Mouse (Mus musculus) neural tube, embryonic 11.5 days (tissue): ENCODE data around the gene Atad3a. TPM values are rescaled to one million over a fixed set of nuclear protein-coding genes. Genes with fewer than 3 reads are reported as not detected.
"Not testable (repeated sequence)": the region's sequence is repeated elsewhere in the genome, so short reads cannot be mapped to it uniquely, and the experiment has no call there.

Experiments
- ATAC-seq: fragments of 200-750 bp; cut with Nextera tagmentation; 2 replicates; pipeline ENCODE4 v1.8.0; 2017; ENCODE audit warnings: moderate number of reproducible peaks, mild to moderate bottlenecking, moderate TSS enrichment, moderate library complexity; ENCODE audit not compliant: insufficient read depth, low FRiP score, low TSS enrichment
- DNase-seq: peaks from one replicate; pipeline ENCODE4 v3.0.0-alpha.2; 2015; ENCODE audit warnings: low spot score
- H3K27ac ChIP-seq: fragments of 300-500 bp; sonication (generic); 2 replicates; pipeline ENCODE4 v1.5.1; 2014; ENCODE audit warnings: low read depth, mild to moderate bottlenecking, low read length
- H3K27me3 ChIP-seq: fragments of 300-500 bp; sonication (generic); 2 replicates; pipeline ENCODE4 v1.6.1; 2014; ENCODE audit warnings: mild to moderate bottlenecking, low read length, mixed read lengths; ENCODE audit not compliant: control insufficient read depth, insufficient read depth
- H3K36me3 ChIP-seq: fragments of 300-500 bp; sonication (generic); 2 replicates; pipeline ENCODE4 v1.6.1; 2014; ENCODE audit warnings: mild to moderate bottlenecking, low read length, moderate library complexity, mixed read lengths; ENCODE audit not compliant: control insufficient read depth, insufficient read depth
- H3K4me1 ChIP-seq: fragments of 300-500 bp; sonication (generic); 2 replicates; pipeline ENCODE4 v1.6.1; 2014; ENCODE audit warnings: low read length, mixed read lengths; ENCODE audit not compliant: control insufficient read depth, insufficient read depth
- H3K4me2 ChIP-seq: fragments of 300-500 bp; sonication (generic); 2 replicates; pipeline ENCODE4 v1.6.1; 2014; ENCODE audit warnings: low read depth, mild to moderate bottlenecking, moderate library complexity
- H3K4me3 ChIP-seq: fragments of 300-500 bp; sonication (generic); 2 replicates; pipeline ENCODE4 v1.5.1; 2014; ENCODE audit warnings: low read depth, low read length
- H3K9ac ChIP-seq: fragments of 300-500 bp; sonication (generic); 2 replicates; pipeline ENCODE4 v1.6.1; 2014; ENCODE audit warnings: mild to moderate bottlenecking, low read length
- H3K9me3 ChIP-seq: fragments of 300-500 bp; sonication (generic); 2 replicates; pipeline ENCODE4 v1.6.1; 2016; ENCODE audit warnings: low read length; ENCODE audit not compliant: control insufficient read depth
- WGBS: fragments of 180-500 bp; shearing (Covaris S2); extraction: QIAGEN DNeasy Blood & Tissue Kit; methylation state at CpG from one replicate; pipeline ENCODE4 v1.1.7; 2014; 5-methylcytosine and 5-hydroxymethylcytosine counted together
- polyA plus RNA-seq: library from polyadenylated mRNA; unstranded; fragments of >200 nt; fragmentation: Nextera tagmentation; extraction: Ambion mirVana; gene quantifications from 2 replicates; pipeline ENCODE4 v1.2.1, GENCODE M21; 2014

Atad3a gene
- polyA plus RNA-seq, 1 experiment from 2014 or later, result 101 TPM

DNA sequence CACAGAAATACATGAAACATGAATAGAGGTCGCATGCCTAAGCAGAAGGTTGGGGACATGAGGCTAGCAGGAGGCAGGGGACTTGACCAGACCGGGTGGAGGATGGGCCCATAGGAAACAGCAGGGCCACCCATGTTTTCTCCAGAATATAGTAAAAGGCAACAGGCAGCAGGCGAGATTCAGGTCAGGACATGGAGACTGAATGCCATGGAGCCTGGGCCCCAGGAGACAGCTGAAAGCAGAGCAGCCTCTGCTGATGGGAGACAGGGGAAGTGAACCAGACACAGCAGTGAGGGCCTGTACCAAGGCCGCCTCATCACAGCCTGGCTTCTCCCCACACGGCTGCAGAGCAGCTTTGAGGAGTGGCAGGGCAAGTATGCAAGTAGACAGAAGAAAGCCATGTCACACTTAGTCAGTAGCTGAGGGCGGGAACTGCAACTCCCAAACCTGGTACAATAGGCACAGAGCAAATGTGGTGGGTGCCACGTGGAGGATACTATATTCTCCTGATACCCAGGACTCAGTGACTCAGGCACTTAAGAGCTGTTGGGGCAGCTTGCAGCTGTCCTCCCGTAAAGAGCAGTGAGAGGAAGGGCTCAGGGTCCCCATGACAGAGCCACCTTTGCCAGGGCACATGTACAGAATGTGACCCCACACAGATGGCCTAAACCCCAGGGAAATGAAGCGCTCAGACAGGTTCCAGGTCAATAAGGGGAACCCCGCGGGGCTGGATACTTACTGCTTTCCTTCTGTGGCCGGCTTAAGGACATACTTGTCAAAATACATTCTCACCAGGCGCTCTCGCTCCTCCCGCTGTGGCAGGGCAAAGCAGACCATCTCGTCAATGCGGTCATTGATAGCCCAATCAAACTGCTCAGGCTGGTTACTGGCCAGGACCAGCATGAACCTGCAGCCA lies 14.1 kb downstream of the Atad3a start:
- WGBS, result 90% methylated on average over 17 of the region's 17 CpGs
- Histone ChIP-seq H3K27ac (no peak overlapping the region), H3K4me3 (no peak overlapping the region), H3K9me3 (no peaks in the 10 kb centered on the region), H3K9ac (no peak overlapping the region), H3K4me1 (no peaks in the 10 kb centered on the region), H3K4me2 (no peak overlapping the region), H3K27me3 (no peaks in the 10 kb centered on the region), H3K36me3 (peaks cover 21% of the 10 kb centered on the region)
- ATAC-seq (no peak), DNase-seq (no peak)

DNA sequence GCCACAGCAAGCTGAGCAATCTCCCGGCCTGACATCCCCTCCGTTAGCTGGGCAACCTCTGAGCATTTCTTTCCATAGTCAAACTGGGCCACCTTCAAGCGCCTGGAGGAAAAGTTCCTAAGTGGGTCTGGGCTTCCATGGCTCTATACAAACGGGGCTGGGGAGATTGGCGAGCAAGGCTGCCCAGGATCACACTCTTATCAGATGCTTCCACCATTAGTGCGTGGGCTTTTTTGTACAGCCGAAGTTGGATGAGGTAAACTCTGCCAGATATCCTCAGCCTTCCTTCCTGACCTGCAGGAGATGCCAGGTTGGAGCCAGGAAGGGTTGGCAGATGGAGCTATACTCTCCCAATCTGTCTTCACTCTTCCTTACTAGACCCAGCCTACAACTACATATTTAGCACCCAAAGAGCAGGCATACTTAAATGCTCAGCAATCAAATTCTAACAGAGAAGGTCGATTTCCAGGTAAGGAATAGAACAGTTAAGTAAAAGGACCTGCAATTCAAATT lies 14.8 kb downstream of the Atad3a start:
- Histone ChIP-seq H3K27ac (no peak overlapping the region), H3K4me2 (no peak overlapping the region), H3K36me3 (peaks cover 17% of the 10 kb centered on the region)

DNA sequence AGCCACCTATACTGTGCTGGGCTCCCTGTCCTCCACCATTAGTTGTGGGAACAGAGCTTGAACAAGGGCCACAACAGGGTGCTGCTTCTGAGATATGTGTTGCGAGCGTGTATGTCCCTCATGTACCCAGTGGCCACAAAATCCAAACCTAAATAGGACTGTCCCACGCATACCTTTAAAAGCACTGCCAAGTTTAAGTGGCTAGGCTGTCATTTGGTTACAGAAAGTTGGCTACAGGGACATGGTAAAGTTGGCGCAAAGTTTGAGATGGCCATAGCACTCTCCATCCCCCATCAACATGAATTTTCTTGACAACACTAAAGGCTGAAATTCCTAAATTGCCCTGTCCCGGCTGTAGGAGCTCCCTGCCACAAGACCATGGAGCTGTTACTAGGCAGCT lies 15.8 kb downstream of the Atad3a start:
- no peaks in the 10 kb centered on the region for H3K9me3 ChIP-seq
- H3K4me1 ChIP-seq, result no peaks in the 10 kb centered on the region
- 94% methylated on average over 5 of the region's 5 CpGs for WGBS
- H3K36me3 ChIP-seq, result peaks cover 13% of the 10 kb centered on the region
- no peak overlapping the region for H3K4me3 ChIP-seq
- H3K27me3 ChIP-seq, result no peaks in the 10 kb centered on the region
- H3K27ac ChIP-seq, result no peak overlapping the region
- H3K4me2 ChIP-seq, result no peak overlapping the region
- ATAC-seq, result no peak
- no peak overlapping the region for H3K9ac ChIP-seq
- DNase-seq, result no peak

More for the DNA sequence above, 14.8 kb downstream of the Atad3a start:
- Histone ChIP-seq H3K4me1 (no peaks in the 10 kb centered on the region), H3K27me3 (no peaks in the 10 kb centered on the region), H3K4me3 (no peak overlapping the region), H3K9ac (no peak overlapping the region), H3K9me3 (no peaks in the 10 kb centered on the region)
- ATAC-seq (no peak), DNase-seq (no peak)
- WGBS, result 89% methylated on average over 8 of the region's 8 CpGs

DNA sequence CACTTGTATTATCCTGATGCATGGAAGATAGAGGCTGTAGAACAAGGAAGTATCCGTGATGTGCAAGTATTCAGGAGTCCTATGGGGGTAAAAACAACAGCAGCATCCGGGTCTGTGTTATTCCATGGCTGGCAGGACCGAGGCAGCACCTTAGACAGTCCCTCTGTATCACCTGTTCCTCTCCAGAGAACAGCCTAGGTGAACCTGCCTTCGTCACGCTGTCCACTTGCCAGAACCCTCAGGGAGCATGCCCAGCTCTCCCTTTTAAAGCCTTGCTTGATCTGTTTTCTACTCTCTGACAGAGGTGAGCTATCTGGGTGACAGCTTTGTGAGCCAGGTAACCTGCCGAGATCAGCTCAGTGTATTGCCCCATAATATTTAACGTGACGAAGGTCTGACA lies 16.4 kb downstream of the Atad3a start:
- Histone ChIP-seq H3K4me1 (no peaks in the 10 kb centered on the region), H3K9ac (no peak overlapping the region), H3K9me3 (no peaks in the 10 kb centered on the region), H3K4me3 (no peak overlapping the region), H3K4me2 (no peak overlapping the region), H3K36me3 (peaks cover 12% of the 10 kb centered on the region), H3K27ac (no peak overlapping the region), H3K27me3 (no peaks in the 10 kb centered on the region)
- ATAC-seq (no peak), DNase-seq (no peak)
- WGBS, result 90% methylated on average over 8 of the region's 8 CpGs

DNA sequence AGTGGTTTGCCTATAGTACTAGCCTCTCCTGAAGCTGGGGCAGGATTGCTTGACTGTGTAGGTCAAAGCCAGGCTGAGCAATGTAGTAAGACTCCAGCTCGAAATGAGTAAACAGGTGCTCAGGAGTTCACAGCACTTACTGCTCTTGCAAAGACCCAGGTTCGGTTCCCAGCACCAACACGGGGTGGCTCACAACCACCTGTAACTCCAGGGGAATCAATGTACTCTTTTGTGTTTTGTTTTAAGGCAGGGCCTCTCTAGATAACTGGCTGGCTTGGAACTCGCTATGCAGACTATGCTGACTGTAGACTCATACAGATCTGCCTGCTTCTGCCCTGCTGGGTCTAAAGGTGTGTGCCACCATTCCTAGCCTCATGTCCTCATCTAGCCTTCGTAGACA lies 18.2 kb downstream of the Atad3a start:
- Histone ChIP-seq H3K9ac (no peak overlapping the region), H3K27ac (no peak overlapping the region), H3K27me3 (no peaks in the 10 kb centered on the region), H3K9me3 (no peaks in the 10 kb centered on the region), H3K36me3 (peaks cover 12% of the 10 kb centered on the region), H3K4me2 (no peak overlapping the region), H3K4me1 (no peaks in the 10 kb centered on the region), H3K4me3 (no peak overlapping the region)
- ATAC-seq (no peak), DNase-seq (no peak)
- 91% methylated on average over 5 of the region's 5 CpGs for WGBS

DNA sequence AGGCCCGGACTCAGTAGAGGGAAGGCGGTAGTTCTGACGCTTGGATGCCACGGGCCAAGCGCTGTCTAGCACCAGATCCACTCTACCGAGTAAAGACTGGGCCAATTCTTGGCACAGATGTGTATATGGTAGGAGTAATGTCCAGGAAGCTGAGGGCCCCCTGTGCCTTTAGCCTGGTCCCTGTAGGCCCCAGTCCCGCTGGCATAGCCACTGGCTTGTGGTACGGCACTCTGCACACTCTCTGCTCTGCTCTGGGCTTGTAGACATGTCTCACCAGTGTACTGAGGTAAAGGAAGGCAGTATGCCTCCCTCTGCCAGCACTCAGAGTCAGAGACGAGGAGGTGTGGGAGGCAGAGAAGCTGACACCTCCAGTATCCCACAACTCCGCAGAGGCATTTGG lies 20.2 kb downstream of the Atad3a start:
- H3K9me3 ChIP-seq, ATAC-seq, H3K4me1 ChIP-seq, H3K27me3 ChIP-seq, DNase-seq, H3K27ac ChIP-seq, H3K4me2 ChIP-seq, H3K9ac ChIP-seq, H3K36me3 ChIP-seq, H3K4me3 ChIP-seq: not testable (repeated sequence)
- WGBS, result 91% methylated on average over 10 of the region's 10 CpGs

DNA sequence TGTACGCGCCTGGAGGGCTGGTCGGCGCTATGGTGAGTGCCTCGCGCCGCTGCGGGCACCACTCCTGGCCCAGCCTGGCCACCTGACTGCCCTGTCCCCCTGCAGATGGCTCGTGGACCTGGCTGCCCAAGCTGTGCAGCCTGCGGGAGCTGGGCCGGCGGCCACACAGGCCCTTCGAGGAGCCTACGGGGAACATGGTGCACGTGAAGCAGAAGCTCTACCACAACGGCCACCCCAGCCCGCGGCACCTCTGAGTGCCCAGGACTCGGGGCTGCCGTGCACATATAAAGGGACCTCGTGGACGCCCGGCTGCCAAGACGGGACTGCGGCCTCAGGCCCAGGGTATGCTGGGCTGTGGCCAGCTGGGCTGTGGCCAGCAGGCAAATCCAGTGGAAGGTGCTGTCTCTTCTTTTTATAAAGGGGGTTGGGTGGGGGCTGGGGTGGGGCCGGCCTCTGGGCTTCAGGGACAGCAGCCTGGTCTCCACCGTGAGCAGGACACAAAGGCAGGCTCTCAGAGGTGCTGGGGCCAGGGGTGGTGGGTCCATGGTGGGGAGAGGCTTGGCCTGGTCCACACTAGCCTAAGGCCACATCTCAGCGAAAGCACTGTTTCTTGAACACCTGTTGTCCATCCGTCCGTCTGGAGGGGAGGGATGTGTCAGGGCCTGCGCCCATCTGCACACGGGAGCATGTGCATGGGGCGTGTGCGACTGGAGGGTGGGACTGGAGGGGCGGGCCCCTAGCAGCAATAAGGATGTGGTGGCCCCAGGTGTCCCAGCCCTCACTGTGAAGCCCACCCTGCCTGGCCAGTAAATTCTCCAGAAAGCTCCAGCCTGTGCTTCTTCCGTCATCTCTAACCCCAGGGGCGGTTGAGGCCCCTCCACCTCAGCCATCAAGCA lies 20.9 kb downstream of the Atad3a start:
- no peak overlapping the region for H3K9ac ChIP-seq
- 89% methylated on average over 33 of the region's 37 CpGs for WGBS
- H3K4me3 ChIP-seq, result no peak overlapping the region
- ATAC-seq, result no peak
- no peak for DNase-seq
- H3K4me1 ChIP-seq, result peaks cover 6% of the 10 kb centered on the region
- no peak overlapping the region for H3K27ac ChIP-seq
- no peaks in the 10 kb centered on the region for H3K27me3 ChIP-seq
- no peak overlapping the region for H3K4me2 ChIP-seq
- peaks cover 6% of the 10 kb centered on the region for H3K36me3 ChIP-seq
- H3K9me3 ChIP-seq, result no peaks in the 10 kb centered on the region

DNA sequence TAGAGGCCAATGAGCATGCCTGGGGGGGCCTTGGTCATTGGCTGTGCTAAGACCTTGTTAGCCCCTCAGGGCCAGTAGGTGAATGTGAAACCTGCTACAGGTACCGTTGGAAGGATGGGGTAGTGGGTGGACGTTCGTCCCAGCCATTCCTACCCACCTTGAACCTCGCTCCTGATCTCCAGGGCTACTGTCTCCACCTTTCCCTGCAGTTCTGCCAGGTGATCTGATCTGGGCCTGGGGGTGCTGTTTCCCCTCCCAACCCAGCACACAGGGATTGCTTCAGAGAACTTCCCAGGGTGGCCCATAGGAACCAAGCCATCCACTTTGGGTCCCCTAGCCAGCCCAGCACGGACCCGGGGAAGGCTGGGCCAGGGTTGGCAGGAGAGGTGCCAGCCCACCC lies 21.7 kb downstream of the Atad3a start:
- Histone ChIP-seq H3K4me3 (no peak overlapping the region), H3K4me1 (peaks cover 7% of the 10 kb centered on the region), H3K9ac (no peak overlapping the region), H3K27me3 (no peaks in the 10 kb centered on the region), H3K9me3 (no peaks in the 10 kb centered on the region), H3K27ac (no peak overlapping the region), H3K36me3 (peaks cover 6% of the 10 kb centered on the region), H3K4me2 (no peak overlapping the region)
- no peak for ATAC-seq
- WGBS, result 83% methylated on average over 6 of the region's 6 CpGs
- no peak for DNase-seq
